Mouse (Mus musculus): ENCODE results near the gene Phactr2.

Phactr2 gene

GRCm38 (mm10) chr10:13388116-13388922 is 85.9 kb downstream of the Phactr2 start:
- no peak for DNase-seq

- no peak for DNase-seq
Measured at GRCm38 (mm10) chr10:13384866-13385265, 89.3 kb downstream of the Phactr2 start.

GRCm38 (mm10) chr10:13377895-13378294 is 96.3 kb downstream of the Phactr2 start:
- DNase-seq, result no peak

- no peak for DNase-seq
Measured at GRCm38 (mm10) chr10:13376428-13377260, 97.6 kb downstream of the Phactr2 start.

GRCm38 (mm10) chr10:13375820-13376219 is 98.4 kb downstream of the Phactr2 start:
- DNase-seq, result no peak

- no peak for DNase-seq
Measured at GRCm38 (mm10) chr10:13369581-13370375, 104.4 kb downstream of the Phactr2 start.

- no peak for DNase-seq
Measured at GRCm38 (mm10) chr10:13364286-13364580, 110.0 kb downstream of the Phactr2 start.

GRCm38 (mm10) chr10:13363499-13364285 is 110.5 kb downstream of the Phactr2 start:
- DNase-seq, result no peak

GRCm38 (mm10) chr10:13360913-13361312 is 113.3 kb downstream of the Phactr2 start:
- no peak for DNase-seq

- no peak for DNase-seq
Measured at GRCm38 (mm10) chr10:13359846-13360245, 114.4 kb downstream of the Phactr2 start.

GRCm38 (mm10) chr10:13358679-13359078 is 115.5 kb downstream of the Phactr2 start:
- peak in 1 of 2 experiments; percentile 2 for DNase-seq

- DNase-seq, result no peak
Measured at GRCm38 (mm10) chr10:13346609-13347290, 127.5 kb downstream of the Phactr2 start.

GRCm38 (mm10) chr10:13340583-13340982 is 133.6 kb downstream of the Phactr2 start:
- no peak for DNase-seq

- no peak for DNase-seq
Measured at GRCm38 (mm10) chr10:13336964-13337363, 137.2 kb downstream of the Phactr2 start.

GRCm38 (mm10) chr10:13335814-13336213 is 138.4 kb downstream of the Phactr2 start:
- no peak for DNase-seq

- DNase-seq, result no peak
Measured at GRCm38 (mm10) chr10:13335347-13335746, 138.9 kb downstream of the Phactr2 start.

- no peak for DNase-seq
Measured at GRCm38 (mm10) chr10:13333781-13334180, 140.4 kb downstream of the Phactr2 start.

GRCm38 (mm10) chr10:13332985-13333384 is 141.2 kb downstream of the Phactr2 start:
- DNase-seq, result no peak

- no peak for DNase-seq
Measured at GRCm38 (mm10) chr10:13331405-13332032, 142.7 kb downstream of the Phactr2 start.

- DNase-seq, result no peak
Measured at GRCm38 (mm10) chr10:13328602-13329001, 145.6 kb downstream of the Phactr2 start.

- no peak for DNase-seq
Measured at GRCm38 (mm10) chr10:13326149-13326873, 147.9 kb downstream of the Phactr2 start.

All from cerebellum, adult 18-20 months (tissue).